Mouse (Mus musculus) liver, embryonic 14.5 days (tissue): ENCODE results near the gene Otop3.

Experiments used
- CTCF ChIP-seq: IDR thresholded peaks from 2 replicates; pipeline ENCODE4 v1.5.1; 2016; ENCODE audit warnings: antibody characterized with exemption, low read depth, control low read depth
- EP300 ChIP-seq: IDR thresholded peaks from 2 replicates; pipeline ENCODE4 v1.6.1; 2016; ENCODE audit warnings: antibody characterized with exemption, low read depth

DNA sequence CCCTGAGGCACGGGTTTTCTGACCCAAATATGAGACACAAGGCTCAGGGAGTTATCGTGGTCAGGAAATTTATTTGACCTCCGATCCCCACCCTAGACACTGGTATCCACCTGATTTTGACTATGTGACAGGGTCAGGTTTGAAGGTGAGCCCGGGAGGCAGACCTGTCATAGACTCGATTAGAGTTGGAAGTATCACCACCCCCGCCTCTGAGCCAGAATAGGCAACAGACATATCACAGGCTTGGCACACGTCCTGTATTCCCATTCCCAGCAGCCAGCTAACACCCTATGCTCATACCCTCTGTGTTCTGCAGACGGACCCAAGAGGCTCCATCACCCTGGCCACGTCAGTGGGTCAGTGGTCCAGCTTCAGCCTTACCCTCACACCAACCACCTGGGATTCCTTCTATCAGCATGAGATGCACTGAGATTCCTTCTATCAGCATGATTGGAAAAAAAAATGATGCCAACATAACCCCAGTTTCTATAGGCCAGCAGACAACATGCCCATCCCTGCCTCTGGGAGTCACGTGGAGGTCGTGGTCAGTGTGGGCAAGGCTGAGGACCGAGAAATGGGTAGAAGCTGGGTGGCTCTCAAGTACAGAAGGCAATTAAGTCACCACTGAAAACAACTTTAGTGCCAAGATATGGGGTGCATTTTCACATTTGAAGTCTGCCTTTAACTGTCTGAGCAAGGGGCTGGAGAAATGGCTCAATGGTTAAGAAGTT, 40.3 kb downstream of the Otop3 start:
- TF ChIP-seq CTCF (no peak), EP300 (no peak)
